Mouse (Mus musculus) cerebellum, adult 9-11 months (tissue): ENCODE measurements at regions not wholly inside any gene's neighbourhood (a gene's known extent, or its start where the extent isn't known, plus 50 kb on each side); places are given as distances from the start of the nearest gene placed in this dataset.

ENCODE experiments used
- DNase-seq: peaks from one replicate; pipeline ENCODE4 v3.0.0; 2022

DNA sequence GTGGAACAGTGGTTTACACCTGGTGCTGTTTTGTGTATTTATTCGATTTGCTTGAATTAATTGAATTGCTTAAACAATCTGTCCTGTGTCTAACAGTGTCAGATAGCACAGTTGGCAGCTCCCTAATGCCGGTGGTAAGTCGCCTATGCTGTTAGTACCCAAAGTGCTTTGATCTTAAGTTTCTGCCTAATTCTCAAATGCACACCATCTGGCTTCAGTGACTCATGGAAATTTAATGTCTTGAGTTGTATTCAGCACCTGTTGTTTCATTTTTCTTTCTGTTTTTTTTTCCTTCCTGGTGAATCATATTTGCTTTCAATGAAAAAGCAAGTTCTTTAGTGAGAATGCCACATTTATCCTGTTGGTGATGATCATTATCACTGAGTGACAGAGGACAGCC, 201.7 kb upstream of the Nrip1 start:
- DNase-seq = no peak

DNA sequence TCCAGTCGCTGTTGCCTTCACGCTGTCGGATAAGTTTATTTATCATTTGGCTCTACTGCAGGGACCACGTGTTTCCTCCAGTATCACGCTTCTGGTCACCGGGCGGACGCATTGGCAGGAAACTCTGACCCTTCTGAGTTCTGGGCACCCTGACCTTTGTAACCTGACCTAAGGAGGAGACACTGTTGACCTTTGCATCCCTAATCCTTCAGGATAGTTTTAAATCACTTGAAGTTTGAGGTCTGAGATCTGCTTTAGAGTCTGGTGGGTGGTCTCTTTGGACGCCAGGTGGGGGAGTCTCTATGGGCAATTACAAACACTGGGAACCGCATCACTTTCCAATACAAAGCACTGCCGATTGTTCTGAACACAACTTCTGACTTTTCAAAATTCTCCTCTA, 192.6 kb upstream of the Nrip1 start:
- no peak for DNase-seq

DNA sequence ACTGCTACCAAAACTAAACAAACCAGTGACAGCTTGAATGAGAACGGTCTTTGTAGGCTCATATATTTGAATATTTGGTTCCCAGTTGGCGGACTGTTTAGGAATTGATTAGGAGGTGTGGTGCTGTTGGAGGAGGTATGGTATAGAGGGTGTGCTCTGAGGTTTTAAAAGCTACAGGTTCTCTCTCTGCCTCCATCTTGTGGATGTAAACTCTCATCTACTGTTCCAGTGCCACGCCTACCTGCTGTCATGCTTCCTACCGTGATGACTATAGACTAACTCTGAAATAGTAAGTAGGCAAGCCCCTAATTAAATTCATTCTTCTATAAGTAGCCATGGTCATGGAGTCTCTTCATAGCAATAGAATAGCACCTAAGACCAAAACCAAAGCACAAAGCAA, 181.2 kb upstream of the Nrip1 start:
- DNase-seq = no peak

DNA sequence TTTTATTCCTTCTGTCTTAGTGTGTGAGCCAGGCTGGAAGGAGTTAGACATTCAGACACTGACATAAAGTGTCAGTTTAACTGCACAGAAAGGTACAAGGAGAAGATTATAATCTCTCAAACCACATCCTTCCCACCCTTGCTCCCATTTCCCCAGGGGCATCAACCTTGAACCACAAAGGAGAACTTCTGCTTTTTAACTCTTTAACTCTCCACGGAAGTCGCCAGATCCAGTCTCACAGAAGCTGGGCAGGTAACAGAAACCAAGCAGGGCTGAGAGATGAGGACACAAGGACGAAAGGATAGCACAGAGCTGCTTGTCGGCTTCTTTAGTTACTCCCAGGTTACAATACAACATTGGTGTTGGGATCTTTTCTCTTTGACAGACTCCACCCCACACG, 176.0 kb upstream of the Nrip1 start:
- DNase-seq = no peak

DNA sequence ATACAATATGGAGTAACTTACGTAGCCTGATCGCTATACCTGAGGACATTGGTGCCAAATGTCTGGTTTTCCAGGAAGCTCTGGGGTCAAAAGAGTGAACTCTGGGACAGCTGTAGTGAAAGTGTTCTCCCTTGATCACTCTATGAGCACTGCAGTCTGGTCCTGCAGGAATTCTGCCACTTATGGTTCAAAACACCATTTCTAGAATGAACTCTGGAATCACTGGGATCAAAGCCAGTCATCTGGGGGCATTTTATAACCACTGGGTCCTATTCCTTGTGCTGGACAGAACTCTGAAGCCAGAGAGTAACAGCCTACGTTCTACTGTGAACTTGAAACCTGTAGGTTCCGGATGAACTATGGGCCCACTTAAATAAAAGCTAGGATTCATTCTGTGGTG, 173.5 kb upstream of the Nrip1 start:
- no peak for DNase-seq

DNA sequence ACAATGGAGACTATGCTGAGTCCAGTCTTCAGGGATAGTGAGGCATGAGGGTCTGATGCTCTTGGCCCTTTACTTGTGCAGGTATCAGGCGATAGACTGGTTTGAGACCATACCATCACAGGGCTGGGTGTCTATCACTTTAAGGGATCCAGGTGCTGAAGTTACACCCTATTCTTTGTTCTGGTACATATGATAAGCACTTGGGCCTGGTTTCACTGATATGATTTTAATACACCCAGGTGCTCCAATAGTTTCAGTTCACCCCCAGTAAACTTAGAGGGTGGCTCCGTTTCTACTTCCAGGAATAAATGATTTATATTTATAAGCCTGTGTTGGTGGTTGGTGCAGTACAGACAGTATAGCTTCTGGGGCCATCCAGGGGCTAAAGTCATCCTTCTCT, 173.0 kb upstream of the Nrip1 start:
- DNase-seq = no peak

DNA sequence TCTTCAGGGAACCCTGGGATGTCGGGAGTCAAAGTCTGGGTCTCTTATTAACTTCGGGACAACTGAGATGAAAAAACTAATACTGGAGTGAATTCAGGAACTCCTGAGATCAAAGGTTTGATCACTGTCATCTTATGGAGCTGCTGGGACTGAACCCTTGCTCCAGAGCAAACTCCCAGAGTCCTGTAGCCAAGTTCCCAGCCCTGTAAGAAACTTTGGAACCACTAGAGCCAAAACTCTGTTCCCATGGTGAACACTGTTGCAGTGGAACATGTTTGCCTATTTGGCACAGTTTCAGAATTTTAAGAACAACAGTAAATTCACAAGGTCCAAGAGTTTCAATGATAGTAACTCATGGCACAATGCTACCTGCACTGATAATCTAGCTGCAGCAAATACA, 172.3 kb upstream of the Nrip1 start:
- no peak for DNase-seq

DNA sequence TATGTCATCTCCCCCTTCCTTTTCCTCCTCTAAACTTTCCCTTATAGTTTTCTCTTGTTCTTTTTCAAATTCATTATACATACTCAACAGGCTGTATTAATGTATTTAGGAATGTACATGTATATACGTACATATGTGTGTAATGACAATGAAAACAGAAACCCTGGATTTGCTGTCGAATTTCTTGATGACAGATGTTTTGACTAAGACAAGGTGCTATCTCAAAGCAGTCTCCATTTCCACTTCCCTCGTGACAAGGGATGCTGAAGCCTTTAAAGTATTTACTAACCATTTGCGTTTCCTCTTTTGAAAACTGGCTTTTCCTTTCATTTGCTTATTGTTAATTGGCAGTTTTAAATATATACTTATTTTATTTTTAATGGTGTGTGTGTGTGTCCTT, 171.3 kb upstream of the Nrip1 start:
- no peak for DNase-seq

DNA sequence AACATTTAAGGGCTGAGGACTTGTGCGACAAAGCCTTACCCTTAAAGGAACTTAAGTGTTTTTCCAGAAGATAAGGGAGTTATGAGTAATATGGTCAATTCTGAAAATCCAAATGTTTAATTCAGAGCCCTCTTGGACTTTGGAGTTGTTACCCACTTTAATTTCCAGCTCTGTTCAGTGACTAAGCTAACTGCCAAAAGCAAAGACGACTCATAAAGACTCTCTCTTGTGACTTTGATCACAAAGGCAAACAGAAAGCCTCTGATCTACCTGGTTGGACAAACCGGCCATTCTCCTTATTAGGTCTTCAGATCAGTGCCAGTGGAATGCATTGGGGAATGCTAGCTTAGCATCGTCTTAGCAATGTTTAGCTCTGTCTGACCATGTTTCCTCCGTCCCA, 167.3 kb upstream of the Nrip1 start:
- DNase-seq = no peak

DNA sequence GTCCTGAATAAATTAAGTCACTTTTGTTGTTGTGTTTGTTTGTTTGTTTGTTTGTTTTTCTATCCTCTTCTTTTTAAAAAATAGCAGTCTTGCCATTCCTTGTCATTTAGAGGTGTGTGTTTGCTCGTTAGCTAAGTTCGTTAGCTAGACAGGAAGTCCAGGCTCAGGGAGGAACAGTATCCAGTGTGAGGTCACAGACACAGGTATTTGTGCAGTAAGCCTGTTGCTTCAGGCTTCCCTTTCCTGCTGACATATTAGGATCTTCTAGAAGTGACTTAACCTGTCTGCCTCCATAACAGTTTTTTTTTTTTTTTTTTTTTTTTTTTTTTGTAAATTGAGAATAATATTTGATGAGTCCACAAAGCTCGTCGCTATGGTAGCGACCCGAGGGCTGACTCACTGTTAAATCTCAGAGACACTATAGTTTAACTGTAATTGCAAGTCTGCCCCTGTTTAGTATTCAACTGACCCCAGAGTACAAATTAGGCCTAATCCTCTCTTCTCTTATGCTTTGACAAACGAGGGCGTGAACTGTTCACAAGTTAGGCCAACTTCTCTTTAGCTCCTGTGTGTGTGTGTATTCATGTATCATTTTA, 166.8 kb upstream of the Nrip1 start:
- DNase-seq = no peak

DNA sequence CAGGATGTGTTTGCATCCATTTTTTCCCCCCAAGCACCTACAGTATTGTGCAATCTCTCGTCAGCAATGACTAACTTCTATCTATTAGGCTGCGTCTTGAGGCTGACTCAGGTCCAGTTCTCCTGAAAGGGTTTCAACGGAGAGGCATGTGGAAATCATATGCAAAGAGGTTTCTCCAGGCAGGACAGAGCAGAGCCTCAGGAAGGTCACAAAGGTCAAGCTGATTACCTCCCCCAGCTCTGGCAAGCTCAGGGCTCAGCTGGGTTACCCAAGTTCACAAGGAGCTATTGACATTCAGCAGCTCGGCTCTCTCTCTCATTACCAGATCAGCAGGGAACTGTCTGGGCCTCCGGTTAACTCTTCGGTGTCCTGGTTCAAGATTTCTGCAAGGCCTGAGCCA, 166.0 kb upstream of the Nrip1 start:
- no peak for DNase-seq

DNA sequence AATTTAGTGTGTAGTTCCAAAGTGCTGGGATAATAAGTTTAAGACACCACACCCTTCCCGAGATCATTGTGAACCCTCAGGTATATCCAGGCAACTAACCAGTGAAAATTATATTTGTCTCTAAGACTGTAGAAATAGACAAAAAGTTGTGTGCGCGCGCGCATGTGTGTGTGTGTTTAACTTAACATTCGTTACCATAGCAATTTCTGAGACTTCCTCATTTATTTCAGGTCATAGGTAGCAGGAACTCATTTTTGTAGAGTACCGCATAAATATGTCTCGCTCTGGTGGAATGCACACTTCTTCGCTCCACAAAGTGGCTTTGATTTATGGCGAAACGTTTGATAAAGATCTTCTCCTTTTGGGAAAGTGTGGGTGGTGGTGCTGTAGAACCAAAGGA, 164.2 kb upstream of the Nrip1 start:
- DNase-seq = no peak

DNA sequence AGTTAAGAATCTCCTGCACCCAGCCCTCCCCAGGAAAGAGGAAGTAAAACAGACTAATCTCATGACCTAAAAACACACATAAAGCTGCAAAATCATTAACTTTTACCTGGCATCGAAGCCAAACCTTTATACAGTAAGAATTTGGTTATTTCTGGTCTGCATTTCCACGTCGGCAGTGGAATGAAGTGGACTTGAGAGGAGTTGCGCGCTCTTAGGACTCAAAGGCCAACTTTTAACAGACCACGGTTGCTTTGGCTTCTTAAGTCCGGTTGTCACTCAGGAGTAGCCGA, 159.2 kb upstream of the Nrip1 start:
- no peak for DNase-seq

DNA sequence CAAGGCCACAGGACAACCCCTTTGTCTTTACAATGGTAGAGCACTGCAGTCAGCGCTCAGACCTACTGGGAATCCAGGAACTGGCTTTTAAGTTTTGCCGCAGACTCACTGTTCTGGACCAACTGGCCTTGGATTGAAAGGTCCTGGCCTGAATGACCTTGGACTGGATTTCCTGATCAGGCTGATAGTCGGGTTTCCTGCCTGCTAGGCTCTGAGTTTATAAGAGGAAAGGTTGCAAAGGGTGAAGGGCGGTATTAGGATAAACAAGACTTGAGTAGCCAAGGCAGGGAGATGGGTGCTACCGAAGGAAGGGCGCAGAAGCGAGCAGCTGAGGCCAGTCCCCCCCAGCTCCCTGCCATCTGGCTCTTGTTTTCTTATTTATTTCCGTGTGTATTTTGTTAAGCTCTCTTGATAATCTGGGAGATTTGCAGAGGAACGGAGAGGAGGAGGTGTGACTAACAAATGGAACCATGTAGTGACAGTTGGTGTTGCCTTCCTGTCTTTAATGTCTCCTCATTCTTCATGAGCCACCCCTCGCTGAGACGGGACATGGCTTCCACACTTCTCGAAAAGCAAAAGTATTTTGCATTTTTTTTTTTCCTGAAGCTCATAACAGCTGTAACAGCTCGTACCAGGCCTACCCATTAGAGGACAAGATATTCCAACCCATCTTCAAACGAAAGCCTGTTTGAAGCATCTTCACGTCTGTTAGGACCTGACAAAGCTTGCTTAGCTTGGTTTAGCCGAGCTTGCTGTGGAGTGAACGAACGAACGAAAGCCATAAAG, 158.7 kb upstream of the Nrip1 start:
- DNase-seq = no peak

DNA sequence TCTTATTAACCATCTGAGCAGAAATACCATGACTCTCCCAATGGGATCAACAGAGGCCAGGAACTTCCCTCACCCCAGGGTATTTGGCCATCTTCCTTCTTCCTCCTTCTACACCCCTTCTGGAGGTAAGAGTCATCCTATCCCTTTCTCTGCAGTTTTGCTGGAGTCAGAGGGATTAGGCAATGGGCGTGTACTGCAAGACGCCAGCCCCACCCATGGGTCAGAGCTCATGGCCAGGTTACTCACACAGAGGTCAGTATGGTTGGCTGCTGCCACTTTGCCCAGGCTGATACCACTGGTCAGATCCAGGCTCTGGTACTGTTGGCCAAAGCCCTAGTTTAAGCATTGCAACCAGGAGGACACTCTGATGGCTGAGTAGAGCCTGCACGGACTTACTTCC, 157.3 kb upstream of the Nrip1 start:
- no peak for DNase-seq

DNA sequence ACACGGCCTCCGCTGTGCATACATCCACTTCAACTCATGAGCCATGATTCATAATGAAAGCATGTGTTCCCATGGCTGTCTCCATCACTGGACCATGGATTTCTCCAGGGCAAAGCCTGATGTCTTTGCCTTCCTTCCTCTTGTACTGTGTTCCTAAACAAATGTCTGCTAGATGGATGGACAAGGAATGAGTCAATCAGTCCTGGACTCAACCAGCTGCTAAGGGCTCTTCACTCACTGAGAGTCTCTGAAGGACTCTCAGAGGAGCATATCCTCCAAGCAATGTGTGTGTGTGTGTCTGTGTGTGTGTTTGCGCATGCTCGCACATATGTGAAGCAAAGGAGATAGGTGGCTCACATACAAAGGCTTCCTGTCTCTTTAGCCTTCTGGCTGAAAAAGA, 156.0 kb upstream of the Nrip1 start:
- no peak for DNase-seq

DNA sequence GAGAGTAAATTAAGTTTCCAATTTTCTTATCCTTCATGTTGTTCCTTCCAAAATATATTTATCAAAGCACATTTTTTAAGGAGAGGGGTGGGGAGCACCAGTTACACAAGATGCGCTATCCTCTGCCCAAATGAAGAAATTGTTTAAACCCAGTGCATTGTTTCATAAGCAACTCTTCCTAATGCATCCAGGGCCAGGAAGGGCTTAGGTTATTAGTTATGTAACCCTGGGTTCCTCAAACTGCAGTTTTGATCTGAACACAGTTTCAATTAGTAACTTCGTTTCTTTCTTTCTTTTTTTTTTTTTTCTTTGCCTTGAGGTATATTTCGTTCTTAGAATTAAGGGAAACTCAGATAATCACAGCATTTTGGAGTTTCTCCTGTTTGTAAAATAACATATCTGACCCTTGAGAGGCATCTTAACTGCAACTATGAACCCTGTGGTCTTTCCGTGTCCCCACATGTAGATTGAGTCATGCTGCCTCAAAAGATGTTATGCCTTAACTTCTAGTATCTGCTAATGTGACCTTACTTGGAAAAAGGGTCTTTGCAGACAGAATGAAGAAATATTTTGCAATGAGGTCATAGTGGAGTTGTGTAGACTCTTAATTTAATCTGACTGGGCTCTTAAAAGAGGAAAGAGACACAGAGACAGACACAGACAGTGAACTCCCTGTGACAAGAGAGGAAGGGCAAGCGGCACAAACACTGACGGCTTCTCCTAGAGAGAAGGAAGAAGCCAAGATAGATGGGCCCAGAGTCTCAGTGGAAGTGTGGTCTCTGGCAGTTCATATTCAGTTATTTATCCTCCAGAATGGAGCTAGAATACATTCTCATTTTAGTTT, 153.7 kb upstream of the Nrip1 start:
- DNase-seq = no peak

DNA sequence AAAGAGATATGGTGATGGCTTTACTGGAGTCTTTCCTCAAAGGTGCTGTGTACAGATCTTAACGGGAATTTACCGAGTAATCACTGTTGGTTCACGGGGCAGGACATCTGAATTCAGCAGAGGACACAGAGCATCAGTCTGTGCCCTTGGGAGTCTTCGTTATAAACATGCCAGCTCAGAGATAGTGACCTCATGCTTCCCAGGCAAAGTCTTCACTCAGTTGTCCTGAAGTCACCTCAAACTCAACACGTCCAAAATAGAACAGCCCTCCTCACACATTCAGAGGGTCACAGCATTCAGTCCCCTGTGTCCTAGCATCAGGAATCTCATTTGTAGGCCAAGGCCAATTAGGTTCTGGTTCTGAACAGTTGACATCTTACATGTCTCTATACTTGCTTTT, 151.9 kb upstream of the Nrip1 start:
- no peak for DNase-seq

DNA sequence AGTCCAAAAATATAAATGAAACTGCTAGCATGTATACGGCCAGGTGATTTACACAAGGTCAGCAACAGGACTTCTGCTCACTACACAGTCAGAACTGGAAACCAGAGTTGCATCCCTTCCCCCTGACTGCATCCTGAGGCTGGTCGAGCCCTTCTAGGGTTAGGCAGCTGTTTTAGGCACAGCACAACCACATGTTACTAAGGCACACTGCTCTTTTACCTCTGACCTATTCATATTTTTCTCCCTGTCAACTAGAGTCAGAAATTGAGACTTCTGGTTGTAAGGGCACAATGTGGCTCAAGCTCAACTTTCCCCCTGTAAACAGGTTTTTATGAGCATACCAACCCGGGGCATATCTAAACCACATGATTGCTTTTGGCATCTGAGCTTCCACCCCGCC, 151.3 kb upstream of the Nrip1 start:
- no peak for DNase-seq

DNA sequence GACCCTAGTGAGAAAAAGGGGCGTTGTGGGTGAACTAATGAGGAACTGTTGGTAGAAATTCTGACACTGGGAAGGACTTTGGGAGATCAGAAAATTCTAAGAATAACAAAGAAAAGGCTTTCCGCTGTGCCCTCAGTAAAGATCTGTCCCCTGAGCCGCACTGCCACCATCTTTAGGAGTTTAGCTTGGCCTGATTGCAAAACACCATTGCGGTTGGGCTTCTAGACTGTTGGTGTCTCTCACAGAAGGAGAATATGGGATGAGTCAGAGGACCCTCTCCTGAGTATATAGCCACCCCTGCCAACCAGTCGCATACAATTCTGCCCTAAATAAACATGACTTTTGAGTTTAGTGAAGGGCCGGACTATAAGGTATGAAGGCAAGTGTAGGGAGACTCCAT, 147.5 kb upstream of the Nrip1 start:
- no peak for DNase-seq

DNA sequence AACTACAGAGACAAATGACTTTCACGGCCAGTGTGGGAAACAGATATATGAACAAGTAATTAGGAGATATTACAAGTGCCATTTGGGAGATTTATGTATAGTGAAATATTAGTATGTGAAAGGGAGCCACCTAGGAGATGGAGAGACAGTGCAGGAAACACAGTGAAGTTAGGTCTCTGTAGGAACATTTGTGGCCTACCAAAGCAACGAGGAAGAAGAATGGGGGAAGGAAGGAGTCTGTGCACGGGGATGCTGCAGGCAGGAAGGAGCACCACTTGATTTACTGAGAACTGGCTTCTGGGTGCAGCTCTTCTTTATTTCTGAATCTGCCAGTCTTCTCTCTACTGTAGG, 147.0 kb upstream of the Nrip1 start:
- no peak for DNase-seq

DNA sequence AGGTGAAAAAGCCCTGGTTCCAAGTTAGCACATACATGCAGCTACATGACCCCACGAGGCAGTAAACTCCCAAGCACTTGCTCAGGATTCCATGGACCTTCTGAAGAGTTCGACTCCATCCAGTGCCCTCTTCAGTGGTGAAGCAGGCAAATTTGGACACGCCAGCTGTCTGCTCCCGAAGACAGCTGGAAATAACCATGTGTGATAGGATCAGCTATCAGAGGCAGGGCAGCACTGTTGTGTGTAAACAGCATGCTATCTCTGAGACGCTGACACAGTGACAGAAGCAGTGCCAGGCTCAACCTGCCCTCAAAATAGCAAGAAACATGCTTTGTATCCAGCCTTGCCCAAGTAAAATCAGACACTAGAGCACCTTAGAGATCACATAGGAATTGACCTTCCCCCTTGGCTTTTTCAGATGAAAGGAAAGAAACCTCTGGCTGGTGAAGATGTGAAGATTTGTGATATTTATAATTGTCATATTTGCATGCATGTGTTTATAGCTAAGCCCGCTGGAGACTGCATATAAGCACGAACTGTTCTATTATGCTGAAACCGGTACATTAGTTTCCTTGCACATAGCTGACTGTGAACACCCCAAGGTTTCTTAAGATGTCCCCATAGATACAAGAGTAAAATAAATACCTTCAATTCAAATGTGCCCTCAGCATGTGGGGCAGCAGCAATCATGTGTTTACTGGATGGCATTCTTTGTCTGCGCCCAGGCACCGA, 146.4 kb upstream of the Nrip1 start:
- no peak for DNase-seq

DNA sequence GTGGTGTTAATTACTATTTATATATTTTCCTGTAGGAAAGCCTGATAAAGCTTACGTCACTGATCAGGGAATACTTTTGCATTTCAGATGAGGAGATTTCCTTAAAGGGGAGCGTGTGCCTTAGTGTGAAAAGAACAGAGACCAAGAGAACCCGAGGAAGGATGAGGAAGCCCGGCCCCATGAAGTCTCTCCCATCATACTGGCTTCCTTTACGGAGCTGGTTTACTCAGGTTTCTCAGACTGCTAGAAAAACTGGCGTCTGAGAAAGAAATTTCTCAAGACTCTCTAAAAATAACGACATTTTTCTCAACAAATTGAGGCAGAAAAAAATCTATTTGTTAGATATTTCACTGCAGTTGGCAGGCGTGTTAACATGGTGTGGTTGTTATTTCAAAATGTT, 137.2 kb upstream of the Nrip1 start:
- no peak for DNase-seq

DNA sequence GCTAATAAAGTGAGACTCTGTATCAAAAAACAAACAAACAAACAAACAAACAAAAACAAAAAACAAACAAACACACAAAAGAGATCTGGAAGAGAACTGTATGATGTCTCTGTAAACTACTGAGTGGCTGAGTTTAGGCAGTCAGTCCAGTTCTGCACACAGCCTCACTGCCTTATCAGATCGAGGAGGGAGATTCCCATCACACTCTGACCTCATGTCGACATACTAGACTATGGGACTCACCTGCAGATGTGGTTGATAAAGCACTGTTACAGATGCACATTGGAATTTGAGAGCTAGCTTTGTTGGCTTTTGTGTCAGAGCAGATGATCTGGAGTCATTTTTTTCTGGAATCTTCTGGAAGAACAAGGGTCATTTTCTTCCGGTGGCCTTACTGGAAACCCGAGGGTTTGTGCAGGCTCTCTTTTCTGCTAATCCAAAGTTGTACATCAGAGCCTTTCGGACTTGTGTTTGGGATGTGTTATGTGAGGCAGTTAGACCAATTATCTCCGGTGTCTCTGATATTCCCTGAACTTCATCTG, 135.6 kb upstream of the Nrip1 start:
- DNase-seq = no peak
